Mouse (Mus musculus) hindbrain, postnatal 0 days (tissue): ENCODE results near the gene Lrmda. TPM values are rescaled to one million over a fixed set of nuclear protein-coding genes. Genes with fewer than 3 reads are reported as not detected.

Experiments used
- ATAC-seq: fragments of 200-750 bp; cut with Nextera tagmentation; 2 replicates; pipeline ENCODE4 v1.8.0; 2017; ENCODE audit warnings: mild to moderate bottlenecking, moderate TSS enrichment, moderate library complexity
- DNase-seq: peaks from one replicate; pipeline ENCODE4 v3.0.0-alpha.2; 2015; ENCODE audit warnings: low spot score
- H3K27ac ChIP-seq: fragments of 300-500 bp; sonication (generic); 2 replicates; pipeline ENCODE4 v1.5.1; 2014; ENCODE audit warnings: mild to moderate bottlenecking
- H3K27me3 ChIP-seq: fragments of 300-500 bp; sonication (generic); 2 replicates; pipeline ENCODE4 v1.6.1; 2014; ENCODE audit warnings: low read length, mixed read lengths; ENCODE audit not compliant: insufficient read depth
- H3K36me3 ChIP-seq: fragments of 300-500 bp; sonication (generic); 2 replicates; pipeline ENCODE4 v1.6.1; 2014; ENCODE audit warnings: low read length, mixed read lengths; ENCODE audit not compliant: insufficient read depth
- H3K4me1 ChIP-seq: fragments of 300-500 bp; sonication (generic); 2 replicates; pipeline ENCODE4 v1.6.1; 2014; ENCODE audit warnings: antibody characterized with exemption, low read length, mixed read lengths; ENCODE audit not compliant: insufficient read depth
- H3K4me2 ChIP-seq: fragments of 300-500 bp; sonication (generic); 2 replicates; pipeline ENCODE4 v1.6.1; 2014; ENCODE audit warnings: low read depth, mild to moderate bottlenecking, low read length, moderate library complexity, mixed read lengths
- H3K4me3 ChIP-seq: fragments of 300-500 bp; sonication (generic); 2 replicates; pipeline ENCODE4 v1.5.1; 2014; ENCODE audit warnings: low read length
- H3K9ac ChIP-seq: fragments of 300-500 bp; sonication (generic); replicated peaks from 2 replicates; pipeline ENCODE4 v1.6.1; 2014; ENCODE audit warnings: mild to moderate bottlenecking, low read length, moderate library complexity, mixed read lengths
- H3K9me3 ChIP-seq: fragments of 300-500 bp; sonication (generic); 2 replicates; pipeline ENCODE4 v1.6.1; 2016; ENCODE audit warnings: low read length, mixed read lengths
- CTCF ChIP-seq: IDR thresholded peaks from 2 replicates; pipeline ENCODE4 v1.5.1; 2016; ENCODE audit warnings: antibody characterized with exemption, control low read depth, low read depth
- WGBS: fragments of 180-500 bp; shearing (Covaris S2); extraction: QIAGEN DNeasy Blood & Tissue Kit; methylation state at CpG from one replicate; pipeline ENCODE4 v1.1.7; 2014; 5-methylcytosine and 5-hydroxymethylcytosine counted together
- polyA plus RNA-seq: library from polyadenylated mRNA; unstranded; fragments of >200 nt; fragmentation: Nextera tagmentation; extraction: Ambion mirVana; gene quantifications from 2 replicates; pipeline ENCODE4 v1.2.1, GENCODE M21; 2015
- total RNA-seq: library from RNA; depleted of rRNA; stranded (reverse); fragments of >200 nt; gene quantifications from 2 replicates; pipeline ENCODE4 v1.2.3, GENCODE M21; 2014

Gene Lrmda
- total and polyA plus RNA-seq, 2 experiments from 2014 or later = 0.21 to 0.53 TPM

DNA sequence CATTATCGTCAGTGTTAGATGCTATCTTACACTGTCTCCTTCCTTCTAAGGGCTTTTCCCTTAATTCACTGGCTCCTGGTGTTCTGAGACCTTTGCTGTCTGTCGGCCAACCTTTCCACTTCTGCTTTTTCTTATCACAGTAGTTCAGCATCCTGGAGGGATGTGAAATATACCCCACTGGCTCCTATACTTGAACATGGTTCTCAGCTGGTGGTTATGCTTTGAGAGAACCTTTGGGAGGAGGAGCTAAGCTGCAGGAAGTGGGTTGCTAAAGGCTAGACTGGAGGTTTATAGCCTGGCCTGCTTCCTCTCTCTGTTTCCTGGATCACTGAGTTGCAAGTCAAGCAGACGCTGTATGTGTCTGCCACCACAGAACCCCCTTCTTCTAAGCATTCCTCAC is 163.7 kb downstream of the Lrmda start:
- Histone ChIP-seq H3K27me3 (no peaks in the 10 kb centered on the region), H3K4me1 (no peaks in the 10 kb centered on the region), H3K9ac (no peak overlapping the region), H3K36me3 (no peaks in the 10 kb centered on the region), H3K27ac (no peak overlapping the region), H3K4me2 (no peak overlapping the region), H3K4me3 (no peak overlapping the region), H3K9me3 (no peaks in the 10 kb centered on the region)
- no peak for TF ChIP-seq CTCF
- 95% methylated on average over 3 of the region's 3 CpGs for WGBS
- DNase-seq (no peak), ATAC-seq (no peak)

DNA sequence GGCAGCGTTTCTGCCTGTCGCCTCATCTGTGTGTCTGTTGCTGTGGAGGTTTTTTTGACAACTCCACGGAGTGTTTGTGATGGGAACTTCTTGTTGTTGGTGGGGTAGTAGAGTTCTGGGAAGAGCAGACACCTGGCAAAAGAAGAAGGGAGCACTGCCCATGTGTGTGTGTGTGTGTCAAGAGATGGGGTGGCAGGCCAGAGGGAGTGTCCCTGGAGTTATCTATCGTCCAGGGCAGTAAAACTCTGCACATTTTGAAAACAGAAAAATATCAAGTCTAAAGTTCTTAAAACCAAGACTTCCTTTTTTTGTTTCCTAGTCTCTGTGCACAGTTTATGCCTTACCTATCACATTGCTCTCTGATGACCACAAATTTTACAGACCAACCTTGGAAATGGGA is 165.9 kb downstream of the Lrmda start:
- Histone ChIP-seq H3K9ac (no peak overlapping the region), H3K4me2 (no peak overlapping the region)
- no peak for ATAC-seq

DNA sequence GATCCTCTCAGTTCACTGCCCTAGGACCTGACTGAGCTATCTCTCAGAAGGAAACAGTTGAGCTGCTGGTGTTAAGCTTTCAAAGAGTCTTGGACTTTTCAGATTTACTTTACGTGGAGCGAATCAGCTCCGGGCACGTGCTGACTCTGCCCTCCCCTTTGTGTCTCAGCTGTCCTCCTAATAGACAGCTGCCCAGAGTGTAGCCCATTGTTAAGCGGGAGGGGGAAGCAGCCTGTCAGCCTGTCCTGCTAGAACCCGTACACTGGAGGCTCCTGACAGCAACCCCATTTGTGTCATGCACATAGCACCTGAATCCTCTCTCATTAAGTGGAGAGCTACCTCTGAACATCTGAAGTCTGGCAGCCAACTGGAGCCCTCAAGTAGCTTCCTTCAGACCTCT is 170.6 kb downstream of the Lrmda start:
- Histone ChIP-seq H3K27me3 (no peaks in the 10 kb centered on the region), H3K4me3 (no peak overlapping the region), H3K27ac (no peak overlapping the region), H3K9ac (no peak overlapping the region), H3K9me3 (no peaks in the 10 kb centered on the region), H3K4me2 (no peak overlapping the region), H3K4me1 (no peaks in the 10 kb centered on the region), H3K36me3 (no peaks in the 10 kb centered on the region)
- TF ChIP-seq CTCF = no peak
- ATAC-seq (no peak), DNase-seq (no peak)
- 26% methylated on average over 6 of the region's 6 CpGs for WGBS

More for the DNA sequence above, 165.9 kb downstream of the Lrmda start:
- H3K4me1 ChIP-seq = no peaks in the 10 kb centered on the region
- no peak for DNase-seq
- WGBS = 82% methylated on average over 4 of the region's 4 CpGs
- H3K27ac ChIP-seq = no peak overlapping the region
- H3K36me3 ChIP-seq = no peaks in the 10 kb centered on the region
- no peaks in the 10 kb centered on the region for H3K9me3 ChIP-seq
- no peak for TF ChIP-seq CTCF
- no peak overlapping the region for H3K4me3 ChIP-seq
- H3K27me3 ChIP-seq = no peaks in the 10 kb centered on the region

DNA sequence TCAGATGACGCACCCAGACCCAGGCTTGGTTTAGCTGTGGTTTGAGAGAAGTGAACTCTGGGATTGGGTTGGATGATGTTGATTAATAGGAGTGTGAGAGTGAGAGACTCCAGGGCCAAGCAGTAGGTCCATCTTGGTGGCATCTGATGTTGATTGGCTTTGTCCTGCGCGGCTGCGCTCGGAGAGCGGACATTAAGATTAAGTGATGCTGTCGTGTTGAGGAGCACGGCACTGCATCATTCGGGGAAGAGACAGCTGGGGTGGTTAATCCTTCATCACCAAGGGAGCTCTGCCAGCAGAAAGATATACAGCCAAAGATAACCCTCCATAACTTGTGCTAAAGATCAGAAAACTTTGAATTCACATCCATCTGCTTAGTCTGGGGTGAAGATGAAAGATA is 172.7 kb downstream of the Lrmda start:
- Histone ChIP-seq H3K27ac (no peak overlapping the region), H3K4me3 (no peak overlapping the region), H3K9me3 (no peaks in the 10 kb centered on the region), H3K4me2 (no peak overlapping the region), H3K27me3 (no peaks in the 10 kb centered on the region), H3K36me3 (no peaks in the 10 kb centered on the region), H3K9ac (no peak overlapping the region), H3K4me1 (no peaks in the 10 kb centered on the region)
- DNase-seq = no peak
- no peak for ATAC-seq
- TF ChIP-seq CTCF = no peak
- 75% methylated on average over 9 of the region's 9 CpGs for WGBS

DNA sequence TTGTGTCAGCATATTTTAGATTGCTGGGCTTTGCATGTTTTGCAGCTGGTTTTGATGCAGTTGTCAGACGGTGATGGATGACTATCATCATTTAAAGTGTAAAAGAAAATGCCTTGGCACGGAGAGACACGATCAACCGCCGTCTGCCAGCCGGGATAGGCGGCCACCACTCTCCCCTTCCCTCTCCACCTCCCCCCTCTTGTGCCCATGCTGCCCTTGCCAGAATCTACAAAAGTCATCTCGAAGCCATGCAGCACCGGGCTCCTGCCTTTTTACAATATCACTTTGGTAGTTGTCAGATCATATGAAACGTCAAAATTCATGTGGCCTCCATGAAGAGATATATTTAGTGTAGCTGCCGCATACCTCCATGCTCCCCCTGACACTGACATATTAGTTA is 178.5 kb downstream of the Lrmda start:
- ATAC-seq = no peak
- Histone ChIP-seq H3K27ac (no peak overlapping the region), H3K9me3 (no peaks in the 10 kb centered on the region), H3K4me1 (no peaks in the 10 kb centered on the region), H3K4me2 (no peak overlapping the region), H3K9ac (no peak overlapping the region), H3K4me3 (no peak overlapping the region), H3K27me3 (no peaks in the 10 kb centered on the region), H3K36me3 (no peaks in the 10 kb centered on the region)
- DNase-seq = peak; percentile 25
- TF ChIP-seq CTCF = no peak
- WGBS = 40% methylated on average over 11 of the region's 11 CpGs

DNA sequence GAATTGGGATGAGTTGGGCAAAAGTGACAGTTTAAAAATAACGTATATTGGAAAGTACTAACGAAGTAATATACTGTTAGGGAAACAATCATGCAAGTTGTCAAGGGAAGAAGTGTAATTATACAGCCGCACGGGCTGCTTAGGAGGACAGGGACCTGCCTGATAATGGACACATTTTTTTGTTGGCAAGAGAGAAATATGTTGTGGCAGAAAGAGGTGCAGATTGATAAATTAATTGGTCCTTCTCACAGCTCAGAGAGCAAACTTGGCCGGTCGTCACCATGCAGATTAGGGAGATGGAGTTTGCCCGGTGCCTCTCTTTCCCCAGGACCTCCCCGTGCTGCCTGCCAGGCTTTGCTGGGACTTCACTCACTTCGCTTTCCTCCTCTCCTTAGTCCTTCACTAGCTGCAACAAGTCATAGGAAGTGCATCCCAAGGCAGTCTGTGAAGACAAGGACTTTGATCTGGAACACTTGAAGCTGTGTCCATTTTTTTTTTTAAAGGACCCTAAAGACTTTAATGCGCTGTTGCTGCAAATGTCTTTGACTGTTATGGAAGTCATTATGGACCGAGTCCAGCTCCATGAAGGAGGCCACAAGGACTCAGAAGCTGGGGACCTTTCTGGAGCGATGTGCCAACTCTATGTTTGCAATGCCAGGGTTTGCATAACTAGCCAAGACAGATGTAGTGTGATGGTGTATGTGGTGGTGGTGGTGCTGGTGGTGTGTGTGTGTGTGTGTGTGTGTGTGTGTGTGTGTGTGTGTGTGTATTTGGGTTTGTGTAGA is 179.3 kb downstream of the Lrmda start:
- ATAC-seq (no peak), DNase-seq (no peak)
- Histone ChIP-seq H3K4me3 (no peak overlapping the region), H3K4me2 (no peak overlapping the region), H3K4me1 (no peaks in the 10 kb centered on the region), H3K27ac (no peak overlapping the region), H3K36me3 (no peaks in the 10 kb centered on the region), H3K9me3 (no peaks in the 10 kb centered on the region), H3K9ac (no peak overlapping the region), H3K27me3 (no peaks in the 10 kb centered on the region)
- no peak for TF ChIP-seq CTCF
- 55% methylated on average over 12 of the region's 12 CpGs for WGBS

DNA sequence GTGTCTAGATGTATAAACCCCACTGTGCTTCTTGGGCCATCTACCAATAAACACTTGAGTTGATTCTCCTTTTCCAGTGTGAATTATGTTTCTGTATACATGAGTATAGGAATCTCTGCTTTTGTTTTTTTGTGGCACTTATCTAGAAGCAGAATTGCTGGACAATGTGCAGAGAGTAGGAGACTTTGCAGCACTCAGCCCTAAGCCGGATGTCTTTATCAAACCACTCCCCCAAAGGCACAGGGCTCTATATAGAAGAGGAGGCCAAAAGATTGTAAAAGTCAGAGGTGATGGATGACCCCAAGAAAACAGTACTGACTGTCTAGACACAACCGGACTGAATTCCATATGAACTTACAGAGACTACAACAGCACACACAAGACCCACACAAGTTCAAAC is 182.2 kb downstream of the Lrmda start:
- no peak overlapping the region for H3K27ac ChIP-seq
- H3K4me2 ChIP-seq = no peak overlapping the region
- no peaks in the 10 kb centered on the region for H3K4me1 ChIP-seq
- no peak overlapping the region for H3K4me3 ChIP-seq
- H3K27me3 ChIP-seq = no peaks in the 10 kb centered on the region
- no peak for ATAC-seq
- 82% methylated on average over 2 of the region's 2 CpGs for WGBS
- H3K9me3 ChIP-seq = no peaks in the 10 kb centered on the region
- H3K9ac ChIP-seq = no peak overlapping the region
- no peaks in the 10 kb centered on the region for H3K36me3 ChIP-seq
- no peak for TF ChIP-seq CTCF
- no peak for DNase-seq
